8 mouse cellular contexts compared by ENCODE assay signal in the genomic region with DNA sequence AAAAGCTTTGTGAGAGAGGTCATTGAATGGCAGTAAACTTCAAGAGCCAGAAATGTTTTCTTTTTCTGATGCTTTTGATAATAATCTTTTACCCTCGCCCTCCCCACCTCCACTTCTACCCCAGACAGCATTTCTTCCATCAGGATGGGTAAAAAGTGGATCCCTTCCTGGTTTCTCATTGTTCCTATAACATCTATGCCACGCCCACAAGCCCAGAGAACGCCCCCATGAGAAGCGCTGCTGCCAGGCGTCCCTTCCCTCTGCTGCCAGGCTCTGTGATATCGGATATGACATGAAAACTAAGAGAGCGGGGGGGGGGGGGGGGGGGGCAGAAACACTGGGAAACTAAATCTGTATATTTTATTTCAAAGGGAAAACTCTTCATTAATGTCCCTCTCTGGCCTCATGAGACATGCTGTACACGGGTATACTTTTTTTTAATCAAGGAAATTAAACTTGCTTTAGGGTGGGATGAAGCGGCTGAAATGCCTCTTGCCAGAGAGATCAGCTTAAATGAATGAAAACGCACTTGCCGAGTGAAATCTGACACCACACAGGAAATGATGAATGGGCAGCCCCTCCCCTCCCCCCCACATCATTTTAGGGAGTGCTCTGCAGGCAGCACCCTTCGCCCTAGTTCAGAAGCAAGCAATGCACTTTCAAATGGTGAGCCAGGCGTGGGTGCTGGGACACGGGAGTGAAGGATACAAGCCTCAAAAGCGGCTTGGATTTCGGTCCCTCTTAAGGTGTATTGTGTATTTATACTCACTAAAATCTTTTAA. TPM values are rescaled to one million over a fixed set of nuclear protein-coding genes. Genes with fewer than 3 reads are reported as not detected.
A peak's percentile ranks its signal among the peaks of the same experiment; 100 is the strongest.
DNase-seq lines count a peak whose midpoint lies in the region; ATAC-seq lines count a peak whose summit lies in the region.

No protein-coding gene starts in this region.

- 4% methylated on average over 16 of the region's 16 CpGs for WGBS in kidney, embryonic 15.5 days
- WGBS in heart, embryonic 13.5 days: 10% methylated on average over 16 of the region's 16 CpGs
- WGBS in limb, embryonic 15.5 days: 6% methylated on average over 15 of the region's 16 CpGs
- WGBS in neural tube, embryonic 11.5 days: 4% methylated on average over 15 of the region's 16 CpGs

- no peak for DNase-seq in kidney, adult 11 months
- peak; percentile 36 to 48 for DNase-seq in adrenal gland, postnatal 36 days
- DNase-seq in neural tube, embryonic 11.5 days (ENCODE audit: low spot score): peak; percentile 72
- no peak for DNase-seq in gastrocnemius, adult 8-10 months (ENCODE audit: low spot score in 2 of 2)

- ATAC-seq in kidney, embryonic 15.5 days (replicated peaks; ENCODE audit: low FRiP score): peak; percentile 67
- ATAC-seq in heart, embryonic 13.5 days (ENCODE audit: extremely low read depth, insufficient number of reproducible peaks, low FRiP score, low TSS enrichment): no peak
- no peak for ATAC-seq in limb, embryonic 15.5 days (ENCODE audit: insufficient number of reproducible peaks, low FRiP score, low TSS enrichment, low read depth)
- ATAC-seq in neural tube, embryonic 11.5 days (ENCODE audit: insufficient read depth, low FRiP score, low TSS enrichment): peak; percentile 50; the same call in 1 of the 2 replicates
- ATAC-seq in erythroblast, adult 5-6 weeks (replicated peaks; ENCODE audit: low FRiP score, poor library complexity, severe bottlenecking): no peak

- H3K4me1 ChIP-seq in kidney, embryonic 15.5 days: peaks cover 37% of the 10 kb centered on the region
- H3K4me1 ChIP-seq in heart, embryonic 13.5 days: peaks cover 31% of the 10 kb centered on the region
- peaks cover 17% of the 10 kb centered on the region for H3K4me1 ChIP-seq in limb, embryonic 15.5 days
- no peaks in the 10 kb centered on the region for H3K4me1 ChIP-seq in neural tube, embryonic 11.5 days (ENCODE audit: control insufficient read depth, insufficient read depth, low read length)

- no peak overlapping the region for H3K9ac ChIP-seq in kidney, embryonic 15.5 days
- H3K9ac ChIP-seq in heart, embryonic 13.5 days: peak overlapping the region; percentile 17; the same call in 1 of the 2 replicates
- no peak overlapping the region for H3K9ac ChIP-seq in limb, embryonic 15.5 days
- no peak overlapping the region for H3K9ac ChIP-seq in neural tube, embryonic 11.5 days (ENCODE audit: low read length)

- H3K27me3 ChIP-seq in kidney, embryonic 15.5 days: no peaks in the 10 kb centered on the region
- no peaks in the 10 kb centered on the region for H3K27me3 ChIP-seq in heart, embryonic 13.5 days (replicated peaks)
- no peaks in the 10 kb centered on the region for H3K27me3 ChIP-seq in limb, embryonic 15.5 days
- no peaks in the 10 kb centered on the region for H3K27me3 ChIP-seq in neural tube, embryonic 11.5 days (ENCODE audit: control insufficient read depth, insufficient read depth, low read length)

- peak overlapping the region; percentile 59 for H3K4me2 ChIP-seq in kidney, embryonic 15.5 days
- H3K4me2 ChIP-seq in heart, embryonic 13.5 days: peak overlapping the region; percentile 72
- H3K4me2 ChIP-seq in limb, embryonic 15.5 days: peak overlapping the region; percentile 47
- peak overlapping the region; percentile 37 for H3K4me2 ChIP-seq in neural tube, embryonic 11.5 days (ENCODE audit: low read depth)

- H3K4me3 ChIP-seq in kidney, embryonic 15.5 days (replicated peaks): peak overlapping the region; percentile 30
- H3K4me3 ChIP-seq in heart, embryonic 13.5 days: peak overlapping the region; percentile 40
- H3K4me3 ChIP-seq in limb, embryonic 15.5 days: peak overlapping the region; percentile 27
- H3K4me3 ChIP-seq in neural tube, embryonic 11.5 days (ENCODE audit: low read depth, low read length): peak overlapping the region; percentile 11; the same call in 1 of the 2 replicates

- no peaks in the 10 kb centered on the region for H3K9me3 ChIP-seq in kidney, embryonic 15.5 days (replicated peaks)
- H3K9me3 ChIP-seq in heart, embryonic 13.5 days: no peaks in the 10 kb centered on the region
- H3K9me3 ChIP-seq in limb, embryonic 15.5 days: no peaks in the 10 kb centered on the region
- H3K9me3 ChIP-seq in neural tube, embryonic 11.5 days (ENCODE audit: control insufficient read depth, low read length): no peaks in the 10 kb centered on the region

- peak overlapping the region; percentile 77 for H3K27ac ChIP-seq in kidney, embryonic 15.5 days
- no peak overlapping the region for H3K27ac ChIP-seq in heart, embryonic 13.5 days (replicated peaks)
- 0 out of 2 replicates have a peak overlapping the region, but pooled peaks have one; percentile 27 for H3K27ac ChIP-seq in limb, embryonic 15.5 days
- H3K27ac ChIP-seq in neural tube, embryonic 11.5 days (ENCODE audit: low read depth, low read length): no peak overlapping the region

- H3K36me3 ChIP-seq in kidney, embryonic 15.5 days: no peaks in the 10 kb centered on the region
- no peaks in the 10 kb centered on the region for H3K36me3 ChIP-seq in heart, embryonic 13.5 days
- H3K36me3 ChIP-seq in limb, embryonic 15.5 days: no peaks in the 10 kb centered on the region
- H3K36me3 ChIP-seq in neural tube, embryonic 11.5 days (ENCODE audit: control insufficient read depth, insufficient read depth, low read length): no peaks in the 10 kb centered on the region

RNA-seq across cellular contexts. Expression of gene Aldh1a3, which starts 22.8 kb away (rescaled TPM):
- polyA plus RNA-seq in kidney, embryonic 15.5 days (2015; fragmentation: Nextera tagmentation; extraction: Ambion mirVana): 38.0 and 41.0 TPM in 2 replicates
- 10 to 100 TPM in 1 of 2 experiments, 1 to 10 TPM in 1; 9.2 to 10.4 TPM for total RNA-seq in adrenal gland, postnatal 36 days (2021)
- polyA plus RNA-seq in heart, embryonic 13.5 days (2015; fragmentation: Nextera tagmentation; extraction: Ambion mirVana): 0.79 and 0.84 TPM in 2 replicates
- polyA plus RNA-seq in limb, embryonic 15.5 days (2015; fragmentation: Nextera tagmentation; extraction: Ambion mirVana): 9.4 TPM in 2 replicates
- polyA plus RNA-seq in neural tube, embryonic 11.5 days (2014; fragmentation: Nextera tagmentation; extraction: Ambion mirVana): 1.4 and 1.5 TPM in 2 replicates
- not detected in 2 replicates for total RNA-seq in erythroblast, adult 5-6 weeks (2015; ENCODE audit: low replicate concordance)
- total RNA-seq in erythroblast, adult 5-6 weeks (2017; ENCODE audit: low replicate concordance): not detected in 2 replicates
- 1 to 10 TPM in 3 of 4 experiments, under 1 TPM in 1; 0.63 to 1.6 (median 1.1) TPM for total RNA-seq in gastrocnemius, adult 8-10 months (2022)

Comparison
In these comparisons a context has a peak if more than half of its experiments do, and no peak if none do; other contexts are left out.
1. ATAC-seq: peak in kidney, embryonic 15.5 days (single experiment) and neural tube, embryonic 11.5 days (single experiment); none in heart, embryonic 13.5 days (single experiment), limb, embryonic 15.5 days (single experiment) and erythroblast, adult 5-6 weeks (single experiment).
2. H3K27ac ChIP-seq: peak in kidney, embryonic 15.5 days (single experiment) and limb, embryonic 15.5 days (single experiment); none in heart, embryonic 13.5 days (single experiment) and neural tube, embryonic 11.5 days (single experiment).
3. DNase-seq: peak in adrenal gland, postnatal 36 days (2 of 2) and neural tube, embryonic 11.5 days (single experiment); none in kidney, adult 11 months (single experiment) and gastrocnemius, adult 8-10 months (0 of 2).
4. Peak in every context shown above with its lines, with median percentiles within 50 percentile points of each other: H3K4me2 ChIP-seq and H3K4me3 ChIP-seq.